Mouse (Mus musculus): ENCODE results near the gene Gm5640. TPM values are rescaled to one million over a fixed set of nuclear protein-coding genes. Genes with fewer than 3 reads are reported as not detected.
"Not testable (repeated sequence)": the region's sequence is repeated elsewhere in the genome, so short reads cannot be mapped to it uniquely, and the experiment has no call there.

The Gm5640 gene
- 1 to 10 TPM in 1 of 2 experiments, under 1 TPM in 1; 0.98 to 1.0 TPM for total RNA-seq (2021)
- long read RNA-seq, experiment 1, partial matches to known transcripts, result 0 of 2 reads
- long read RNA-seq, experiment 1, other reads (novel, unspliced or antisense), result 1 of 2 reads
- long read RNA-seq, experiment 2, partial matches to known transcripts, result 0 of 2 reads
- long read RNA-seq, experiment 2, other reads (novel, unspliced or antisense), result 2 of 2 reads

- DNase-seq (ENCODE audit: low spot score in 2 of 2), result peak; percentile 11 to 19
These were observed at the start of gene Gm5640 for GRCm38 (mm10) chrX:74645466-74646323. Gm5640 (minus strand) TSS chrX:74645635.

- DNase-seq (ENCODE audit: low spot score in 2 of 2), result not testable (repeated sequence)
These were observed 958 bp upstream of the Gm5640 start for GRCm38 (mm10) chrX:74646393-74646792.

DNA sequence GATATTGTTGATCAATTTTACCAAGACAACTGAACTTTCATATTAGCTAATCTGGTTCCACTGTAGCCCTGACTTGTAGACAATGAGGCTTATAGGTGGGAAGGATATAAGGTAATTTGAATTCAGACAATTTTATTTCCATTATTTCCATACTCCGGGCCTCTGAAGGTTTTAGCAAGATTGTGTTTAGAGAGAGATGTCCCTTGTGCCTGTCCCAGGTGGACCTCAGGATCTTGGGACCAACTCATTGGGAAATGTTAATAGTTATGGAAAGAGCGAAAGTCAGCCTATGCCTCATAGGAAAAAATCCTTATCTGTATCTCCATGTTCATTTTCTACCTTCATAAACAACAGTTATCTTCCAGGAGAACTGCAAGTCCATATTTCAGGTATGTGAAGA, 53.1 kb downstream of the Gm5640 start, which contains the start of gene Olfr1325:
Gene Olfr1325 (plus strand): TSS at position 301 of the 400 bp plus-strand sequence.
- no peak for DNase-seq (ENCODE audit: low spot score in 2 of 2)

Other genes starting within 250 kb of the Gm5640 start
- gene G6pdx, start 216.4 kb downstream of the Gm5640 start, total RNA-seq (2021), result 10 to 100 TPM; 28.4 to 30.5 TPM
- gene Gm6880, start 164.2 kb downstream of the Gm5640 start, total RNA-seq (2021), result not detected
- gene Olfr1326-ps1, start 70.7 kb downstream of the Gm5640 start, total RNA-seq (2021), result not detected
- gene Olfr1325, start 53.0 kb downstream of the Gm5640 start, total RNA-seq (2021), result not detected
- not detected for gene Gm6890, start 95.3 kb upstream of the Gm5640 start, total RNA-seq (2021)
- gene Gm5936, start 191.6 kb upstream of the Gm5640 start, total RNA-seq (2021), result under 1 TPM; 0.21 to 0.62 TPM